Mouse (Mus musculus) ovary, postnatal 36 days (tissue): Measurements from ENCODE around the gene Opalin.

Experiments used
- DNase-seq: peaks from one replicate; pipeline ENCODE4 v3.0.0; 2022; ENCODE audit warnings: low spot score, mixed read lengths

The Opalin gene

GRCm38 (mm10) chr19:41076906-41077305 lies at the start of gene Opalin:
TSS of gene Opalin (minus strand) at chr19:41077113.
- no peak for DNase-seq

- no peak for DNase-seq
Observed at GRCm38 (mm10) chr19:41123009-41123408, 46.1 kb upstream of the Opalin start.

GRCm38 (mm10) chr19:41119924-41120323 lies 43.0 kb upstream of the Opalin start:
- no peak for DNase-seq

GRCm38 (mm10) chr19:41118346-41118745 lies 41.4 kb upstream of the Opalin start:
- DNase-seq: no peak

- DNase-seq: no peak
Observed at GRCm38 (mm10) chr19:41117334-41117733, 40.4 kb upstream of the Opalin start.

GRCm38 (mm10) chr19:41114611-41115010 lies 37.7 kb upstream of the Opalin start:
- no peak for DNase-seq

- no peak for DNase-seq
Observed at GRCm38 (mm10) chr19:41113911-41114531, 37.1 kb upstream of the Opalin start.

- no peak for DNase-seq
Observed at GRCm38 (mm10) chr19:41112609-41113008, 35.7 kb upstream of the Opalin start.

- no peak for DNase-seq
Observed at GRCm38 (mm10) chr19:41109991-41110390, 33.1 kb upstream of the Opalin start.

- peak; percentile 25 for DNase-seq
Observed at GRCm38 (mm10) chr19:41109496-41109895, 32.6 kb upstream of the Opalin start.

- no peak for DNase-seq
Observed at GRCm38 (mm10) chr19:41108666-41109065, 31.8 kb upstream of the Opalin start.

- no peak for DNase-seq
Observed at GRCm38 (mm10) chr19:41107530-41107929, 30.6 kb upstream of the Opalin start.

GRCm38 (mm10) chr19:41104922-41105321 lies 28.0 kb upstream of the Opalin start:
- no peak for DNase-seq

- DNase-seq: peak; percentile 59
Observed at GRCm38 (mm10) chr19:41101390-41101789, 24.5 kb upstream of the Opalin start.

GRCm38 (mm10) chr19:41100863-41101262 lies 23.9 kb upstream of the Opalin start:
- no peak for DNase-seq

GRCm38 (mm10) chr19:41097038-41097437 lies 20.1 kb upstream of the Opalin start:
- no peak for DNase-seq

- no peak for DNase-seq
Observed at GRCm38 (mm10) chr19:41091901-41092300, 15.0 kb upstream of the Opalin start.

GRCm38 (mm10) chr19:41089833-41090232 lies 12.9 kb upstream of the Opalin start:
- DNase-seq: peak; percentile 33

- DNase-seq: no peak
Observed at GRCm38 (mm10) chr19:41088491-41088890, 11.6 kb upstream of the Opalin start.

- DNase-seq: no peak
Observed at GRCm38 (mm10) chr19:41087901-41088300, 11.0 kb upstream of the Opalin start.

- peak; percentile 34 for DNase-seq
Observed at GRCm38 (mm10) chr19:41086700-41087099, 9.8 kb upstream of the Opalin start.

GRCm38 (mm10) chr19:41086289-41086688 lies 9.4 kb upstream of the Opalin start:
- no peak for DNase-seq

- no peak for DNase-seq
Observed at GRCm38 (mm10) chr19:41083646-41084045, 6.7 kb upstream of the Opalin start.

- no peak for DNase-seq
Observed at GRCm38 (mm10) chr19:41081589-41081988, 4.7 kb upstream of the Opalin start.
